Mouse (Mus musculus) kidney, adult 2 months (tissue): Measurements from ENCODE around the gene AI661453.
A peak's percentile ranks its signal among the peaks of the same experiment; 100 is the strongest.

Experiments used
- CTCF ChIP-seq: fragments of 200-500 bp; conservative IDR thresholded peaks from 2 replicates; pipeline ENCODE4 v1.5.1; 2011; ENCODE audit warnings: low read depth, mild to moderate bottlenecking, control low read depth, low read length, moderate library complexity, mixed read lengths; ENCODE audit not compliant: insufficient read depth, insufficient read length
- POLR2A ChIP-seq: fragments of 200-500 bp; IDR thresholded peaks from one replicate; pipeline ENCODE4 v1.6.1; 2011; ENCODE audit warnings: low read depth, low read length, control low read depth

- peak; percentile 87 for TF ChIP-seq CTCF
- TF ChIP-seq POLR2A = no peak
Measured at GRCm38 (mm10) chr17:47511111-47512020, 75.0 kb downstream of the AI661453 start.
